Mouse (Mus musculus): ENCODE measurements around the gene Gm5269.

Gm5269 gene

GRCm38 (mm10) chr1:45876450-45877198 is 13.4 kb downstream of the Gm5269 start:
- no peak for DNase-seq

- DNase-seq: no peak
Observed at GRCm38 (mm10) chr1:45875640-45876039, 14.4 kb downstream of the Gm5269 start.

- no peak for DNase-seq
Observed at GRCm38 (mm10) chr1:45873250-45873649, 16.8 kb downstream of the Gm5269 start.

- DNase-seq: no peak
Observed at GRCm38 (mm10) chr1:45868479-45869137, 21.5 kb downstream of the Gm5269 start.

- no peak for DNase-seq
Observed at GRCm38 (mm10) chr1:45868050-45868449, 22.0 kb downstream of the Gm5269 start.

GRCm38 (mm10) chr1:45866288-45867018 is 23.6 kb downstream of the Gm5269 start:
- no peak for DNase-seq

- no peak for DNase-seq
Observed at GRCm38 (mm10) chr1:45865727-45866126, 24.3 kb downstream of the Gm5269 start.

- no peak for DNase-seq
Observed at GRCm38 (mm10) chr1:45865316-45865715, 24.8 kb downstream of the Gm5269 start.

- no peak for DNase-seq
Observed at GRCm38 (mm10) chr1:45864564-45865014, 25.5 kb downstream of the Gm5269 start.

- no peak for DNase-seq
Observed at GRCm38 (mm10) chr1:45863641-45864040, 26.4 kb downstream of the Gm5269 start.

GRCm38 (mm10) chr1:45861162-45861561 is 28.9 kb downstream of the Gm5269 start:
- no peak for DNase-seq

GRCm38 (mm10) chr1:45860349-45860748 is 29.7 kb downstream of the Gm5269 start:
- no peak for DNase-seq

- DNase-seq: no peak
Observed at GRCm38 (mm10) chr1:45858038-45858437, 32.0 kb downstream of the Gm5269 start.

- DNase-seq: no peak
Observed at GRCm38 (mm10) chr1:45845466-45845865, 44.6 kb downstream of the Gm5269 start.

Data from embryo, embryonic 11 days (tissue).